Mouse (Mus musculus) midbrain, embryonic 11.5 days (tissue): ENCODE results near the gene Chrna1. TPM values are rescaled to one million over a fixed set of nuclear protein-coding genes. Genes with fewer than 3 reads are reported as not detected.

ENCODE experiments used
- ATAC-seq: fragments of 200-750 bp; cut with Nextera tagmentation; 2 replicates; pipeline ENCODE4 v1.8.0; 2017; ENCODE audit warnings: moderate TSS enrichment, moderate library complexity; ENCODE audit not compliant: low FRiP score
- DNase-seq: peaks from one replicate; pipeline ENCODE4 v3.0.0; 2015; ENCODE audit warnings: low spot score; ENCODE audit errors: missing footprints
- H3K27ac ChIP-seq: fragments of 300-500 bp; sonication (generic); 2 replicates; pipeline ENCODE4 v1.5.1; 2014; ENCODE audit warnings: low read depth, low read length
- H3K27me3 ChIP-seq: fragments of 300-500 bp; sonication (generic); 2 replicates; pipeline ENCODE4 v1.6.1; 2014; ENCODE audit warnings: mild to moderate bottlenecking, low read length, moderate library complexity, mixed read lengths; ENCODE audit not compliant: control insufficient read depth, insufficient read depth
- H3K36me3 ChIP-seq: fragments of 300-500 bp; sonication (generic); 2 replicates; pipeline ENCODE4 v1.6.1; 2014; ENCODE audit warnings: mild to moderate bottlenecking, low read length, moderate library complexity, mixed read lengths; ENCODE audit not compliant: control insufficient read depth, insufficient read depth
- H3K4me1 ChIP-seq: fragments of 300-500 bp; sonication (generic); 2 replicates; pipeline ENCODE4 v1.6.1; 2014; ENCODE audit warnings: low read length; ENCODE audit not compliant: control insufficient read depth, insufficient read depth
- H3K4me2 ChIP-seq: fragments of 300-500 bp; sonication (generic); 2 replicates; pipeline ENCODE4 v1.6.1; 2014; ENCODE audit warnings: mild to moderate bottlenecking, moderate library complexity
- H3K4me3 ChIP-seq: fragments of 300-500 bp; sonication (generic); 2 replicates; pipeline ENCODE4 v1.5.1; 2014; ENCODE audit warnings: low read depth, low read length
- H3K9ac ChIP-seq: fragments of 300-500 bp; sonication (generic); 2 replicates; pipeline ENCODE4 v1.6.1; 2014; ENCODE audit warnings: low read length
- H3K9me3 ChIP-seq: fragments of 300-500 bp; sonication (generic); 2 replicates; pipeline ENCODE4 v1.6.1; 2016; ENCODE audit warnings: low read length; ENCODE audit not compliant: control insufficient read depth
- WGBS: fragments of 180-500 bp; shearing (Covaris S2); extraction: QIAGEN DNeasy Blood & Tissue Kit; methylation state at CpG from one replicate; pipeline ENCODE4 v1.1.7; 2014; 5-methylcytosine and 5-hydroxymethylcytosine counted together
- polyA plus RNA-seq: library from polyadenylated mRNA; unstranded; fragments of >200 nt; fragmentation: Nextera tagmentation; extraction: Ambion mirVana; gene quantifications from 2 replicates; pipeline ENCODE4 v1.2.1, GENCODE M21; 2014

The Chrna1 gene
- polyA plus RNA-seq, 1 experiment from 2014 or later: 0.25 TPM

GRCm38 (mm10) chr2:73609067-73609723 lies 29.1 kb upstream of the Chrna1 start:
- Histone ChIP-seq H3K4me3 (no peak overlapping the region), H3K4me2 (no peak overlapping the region), H3K4me1 (no peaks in the 10 kb centered on the region), H3K27me3 (no peaks in the 10 kb centered on the region), H3K36me3 (no peaks in the 10 kb centered on the region), H3K9me3 (no peaks in the 10 kb centered on the region), H3K27ac (no peak overlapping the region), H3K9ac (no peak overlapping the region)
- DNase-seq: peak; percentile 2
- ATAC-seq: no peak
- 89% methylated on average over 5 of the region's 5 CpGs for WGBS

DNA sequence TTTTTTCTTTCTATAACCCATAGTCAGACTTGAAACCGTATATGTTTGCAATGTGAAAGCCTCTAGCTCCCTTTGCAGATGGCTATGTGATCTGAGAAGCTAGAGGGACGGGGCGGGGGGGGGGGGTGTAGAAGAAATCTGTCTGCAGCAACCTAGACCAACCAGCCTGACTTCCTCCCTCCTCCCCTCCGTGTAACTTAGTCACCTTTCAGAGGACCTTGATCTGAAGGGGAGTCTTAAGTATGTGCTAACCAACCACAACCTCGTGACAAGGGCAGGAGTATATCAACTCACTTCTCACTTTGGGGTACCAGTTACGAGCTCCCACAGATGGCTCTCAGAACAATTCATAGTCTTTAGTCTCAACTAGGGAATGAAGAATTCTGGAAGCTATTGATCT lies 28.3 kb upstream of the Chrna1 start:
- 85% methylated on average over 6 of the region's 6 CpGs for WGBS

GRCm38 (mm10) chr2:73607609-73608008 lies 27.5 kb upstream of the Chrna1 start:
- Histone ChIP-seq H3K4me1 (no peaks in the 10 kb centered on the region), H3K9ac (no peak overlapping the region), H3K4me3 (no peak overlapping the region), H3K27me3 (no peaks in the 10 kb centered on the region), H3K27ac (no peak overlapping the region), H3K4me2 (no peak overlapping the region), H3K36me3 (no peaks in the 10 kb centered on the region), H3K9me3 (no peaks in the 10 kb centered on the region)
- DNase-seq (no peak), ATAC-seq (no peak)
- 58% methylated on average over 4 of the region's 4 CpGs for WGBS

More for the DNA sequence above, 28.3 kb upstream of the Chrna1 start:
- Histone ChIP-seq H3K27ac (no peak overlapping the region), H3K4me2 (no peak overlapping the region), H3K27me3 (no peaks in the 10 kb centered on the region), H3K4me3 (no peak overlapping the region), H3K9me3 (no peaks in the 10 kb centered on the region), H3K4me1 (no peaks in the 10 kb centered on the region), H3K9ac (no peak overlapping the region), H3K36me3 (no peaks in the 10 kb centered on the region)
- ATAC-seq: no peak
- DNase-seq: no peak

- WGBS: 66% methylated on average over 2 of the region's 2 CpGs
- no peaks in the 10 kb centered on the region for H3K36me3 ChIP-seq
- no peak overlapping the region for H3K4me2 ChIP-seq
- H3K4me3 ChIP-seq: no peak overlapping the region
- H3K9me3 ChIP-seq: no peaks in the 10 kb centered on the region
- H3K27ac ChIP-seq: no peak overlapping the region
- H3K27me3 ChIP-seq: no peaks in the 10 kb centered on the region
- H3K9ac ChIP-seq: no peak overlapping the region
- H3K4me1 ChIP-seq: no peaks in the 10 kb centered on the region
- no peak for ATAC-seq
- no peak for DNase-seq
Observed at GRCm38 (mm10) chr2:73607146-73607545, 27.0 kb upstream of the Chrna1 start.

- ATAC-seq: no peak
- Histone ChIP-seq H3K9me3 (no peaks in the 10 kb centered on the region), H3K27me3 (no peaks in the 10 kb centered on the region), H3K4me1 (no peaks in the 10 kb centered on the region), H3K4me3 (no peak overlapping the region), H3K9ac (no peak overlapping the region), H3K27ac (no peak overlapping the region), H3K36me3 (no peaks in the 10 kb centered on the region), H3K4me2 (no peak overlapping the region)
- WGBS: 93% methylated on average over 6 of the region's 6 CpGs
- peak; percentile 65 for DNase-seq
Observed at GRCm38 (mm10) chr2:73606616-73607015, 26.5 kb upstream of the Chrna1 start.

DNA sequence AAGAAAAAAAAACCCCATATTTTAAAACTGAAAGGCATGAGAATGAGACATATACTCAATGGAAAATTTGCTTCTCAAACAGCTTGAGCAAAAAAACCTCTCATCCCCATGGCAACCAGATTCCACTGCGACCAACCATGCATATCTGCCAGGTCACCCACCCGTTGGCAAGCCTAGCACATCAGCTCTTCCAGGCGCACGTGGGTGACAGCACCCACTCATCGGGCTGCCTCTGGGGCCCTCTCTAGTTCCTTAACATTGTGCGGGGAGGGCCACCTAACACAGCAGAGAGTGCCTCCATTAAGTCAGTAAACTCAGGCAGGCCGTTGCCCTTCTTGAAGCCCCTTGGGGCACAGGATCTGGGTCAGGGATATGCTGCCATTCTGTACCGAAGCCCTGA lies 24.9 kb upstream of the Chrna1 start:
- Histone ChIP-seq H3K27ac (no peak overlapping the region), H3K9ac (no peak overlapping the region), H3K4me2 (no peak overlapping the region), H3K27me3 (no peaks in the 10 kb centered on the region), H3K36me3 (no peaks in the 10 kb centered on the region), H3K4me3 (no peak overlapping the region), H3K4me1 (no peaks in the 10 kb centered on the region), H3K9me3 (no peaks in the 10 kb centered on the region)
- no peak for ATAC-seq
- WGBS: 70% methylated on average over 8 of the region's 8 CpGs
- peak; percentile 85 for DNase-seq

DNA sequence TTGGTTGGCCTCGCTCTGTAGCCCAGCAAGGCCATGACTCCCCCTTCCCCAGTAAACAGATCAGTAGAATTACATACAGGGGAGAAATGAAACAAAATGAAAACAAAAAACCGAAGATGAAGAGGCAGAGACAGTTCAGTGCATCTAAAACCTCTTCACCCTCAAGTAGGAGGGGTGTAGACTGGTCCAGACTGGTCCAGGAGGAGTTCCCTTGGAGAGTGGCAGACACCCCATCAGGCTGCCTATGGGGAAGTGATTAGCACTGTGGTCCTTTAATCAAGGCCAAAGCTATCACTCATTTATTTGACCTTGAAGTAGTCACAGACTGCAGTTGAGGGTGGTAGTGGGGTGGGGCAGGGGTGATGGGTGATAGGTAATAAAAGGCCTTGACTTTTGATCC lies 24.4 kb upstream of the Chrna1 start:
- Histone ChIP-seq H3K27ac (no peak overlapping the region), H3K9me3 (no peaks in the 10 kb centered on the region), H3K36me3 (no peaks in the 10 kb centered on the region), H3K27me3 (no peaks in the 10 kb centered on the region), H3K4me3 (no peak overlapping the region), H3K9ac (no peak overlapping the region), H3K4me2 (no peak overlapping the region), H3K4me1 (no peaks in the 10 kb centered on the region)
- ATAC-seq: no peak
- 80% methylated on average over 2 of the region's 2 CpGs for WGBS
- peak; percentile 53 for DNase-seq

GRCm38 (mm10) chr2:73600650-73601049 lies 20.5 kb upstream of the Chrna1 start:
- Histone ChIP-seq H3K4me2 (no peak overlapping the region), H3K9ac (no peak overlapping the region), H3K9me3 (no peaks in the 10 kb centered on the region), H3K4me3 (no peak overlapping the region), H3K36me3 (no peaks in the 10 kb centered on the region), H3K4me1 (no peaks in the 10 kb centered on the region), H3K27me3 (no peaks in the 10 kb centered on the region), H3K27ac (no peak overlapping the region)
- 72% methylated on average over 2 of the region's 2 CpGs for WGBS
- ATAC-seq (no peak), DNase-seq (peak; percentile 2)

GRCm38 (mm10) chr2:73597772-73598171 lies 17.6 kb upstream of the Chrna1 start:
- H3K27me3 ChIP-seq: no peaks in the 10 kb centered on the region
- WGBS: 93% methylated on average over 11 of the region's 11 CpGs
- H3K4me1 ChIP-seq: no peaks in the 10 kb centered on the region
- ATAC-seq: no peak
- no peaks in the 10 kb centered on the region for H3K36me3 ChIP-seq
- H3K9ac ChIP-seq: no peak overlapping the region
- no peak overlapping the region for H3K4me2 ChIP-seq
- H3K9me3 ChIP-seq: no peaks in the 10 kb centered on the region
- H3K27ac ChIP-seq: no peak overlapping the region
- peak; percentile 81 for DNase-seq
- no peak overlapping the region for H3K4me3 ChIP-seq
